Mouse (Mus musculus): ENCODE measurements around the gene Zswim3.

DNA sequence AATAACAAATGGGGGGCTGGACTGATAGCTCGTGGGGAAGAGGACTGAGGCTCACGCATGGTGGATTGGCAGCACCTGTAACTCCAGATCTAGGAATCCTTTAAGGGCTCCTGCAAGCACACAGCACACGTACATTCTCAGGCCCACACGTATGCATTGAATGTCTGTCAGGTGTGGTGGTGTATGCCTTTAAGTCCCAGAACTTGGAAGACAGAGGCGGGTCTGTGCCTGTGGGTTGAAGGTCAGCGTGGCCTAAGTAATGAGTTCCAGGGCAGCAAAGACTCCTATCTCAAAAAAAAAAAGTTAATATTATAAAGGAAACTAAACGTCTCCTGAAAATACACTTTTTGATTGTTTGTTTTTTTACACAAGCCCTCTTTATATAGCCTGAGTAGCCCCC lies 1.7 kb downstream of the Zswim3 start:
- no peak for TF ChIP-seq CTCF (IDR thresholded peaks at IDR 0.05; ENCODE audit: low read depth, low read length)
- TF ChIP-seq POLR2A (IDR thresholded peaks at IDR 0.05; ENCODE audit: extremely low read depth, insufficient read depth, low read length), result no peak

Data from liver, adult 2 months (tissue).